Comparison of ENCODE assay signal across 8 mouse cellular contexts in genomic region chr7:109671581-109672471, GRCm38 (mm10). TPM values are rescaled to one million over a fixed set of nuclear protein-coding genes. Genes with fewer than 3 reads are reported as not detected.
DNase-seq lines count a peak whose midpoint lies in the region; ATAC-seq and TF ChIP-seq lines count a peak whose summit lies in the region.

No protein-coding gene starts in this region.

- in situ Hi-C loops in ES-E14 (cut with MboI; ENCODE audit: low sequenced_read_pairs in 2 of 2, unreplicated experiment in 2 of 2) = no loop called here

- H3K9me3 ChIP-seq in ES-E14 (ENCODE audit: control insufficient read depth, insufficient read depth, low read depth, low read length) = no peaks in the 10 kb centered on the region
- no peaks in the 10 kb centered on the region for H3K9me3 ChIP-seq in forebrain, postnatal 0 days (ENCODE audit: low read length)
- H3K9me3 ChIP-seq in liver, embryonic 15.5 days (replicated peaks) = no peaks in the 10 kb centered on the region
- H3K9me3 ChIP-seq in neural tube, embryonic 14.5 days (ENCODE audit: control insufficient read depth, low read length) = no peaks in the 10 kb centered on the region

- intact Hi-C loops in heart, postnatal 25 days (cut with DNase I) = loop anchor here (5.0 kb wide), 1 partner anchor 45 kb away; no protein-coding TSS in a partner anchor

- peak; percentile 92 for ATAC-seq in forebrain, postnatal 0 days
- peak; percentile 78 for ATAC-seq in liver, embryonic 15.5 days (ENCODE audit: insufficient read depth)
- ATAC-seq in neural tube, embryonic 14.5 days (ENCODE audit: low read depth) = peak; percentile 96

- H3K27me3 ChIP-seq in forebrain, postnatal 0 days (ENCODE audit: insufficient read depth, low read length) = no peaks in the 10 kb centered on the region
- peaks cover 29% of the 10 kb centered on the region for H3K27me3 ChIP-seq in liver, embryonic 15.5 days
- H3K27me3 ChIP-seq in neural tube, embryonic 14.5 days (ENCODE audit: control insufficient read depth, insufficient read depth, low read length) = no peaks in the 10 kb centered on the region; the same call in 1 of the 2 replicates

- no peaks in the 10 kb centered on the region for H3K36me3 ChIP-seq in ES-E14 (ENCODE audit: control insufficient read depth, insufficient read depth, low read length, poor library complexity, severe bottlenecking)
- no peaks in the 10 kb centered on the region for H3K36me3 ChIP-seq in forebrain, postnatal 0 days (ENCODE audit: insufficient read depth)
- no peaks in the 10 kb centered on the region for H3K36me3 ChIP-seq in liver, embryonic 15.5 days (replicated peaks)
- H3K36me3 ChIP-seq in neural tube, embryonic 14.5 days (ENCODE audit: control insufficient read depth, insufficient read depth, low read length) = no peaks in the 10 kb centered on the region

- H3K9ac ChIP-seq in ES-E14 (ENCODE audit: insufficient read depth, low read depth, low read length, poor library complexity, severe bottlenecking) = peak overlapping the region; percentile 66
- peak overlapping the region; percentile 62 for H3K9ac ChIP-seq in forebrain, postnatal 0 days
- peak overlapping the region; percentile 54 for H3K9ac ChIP-seq in liver, embryonic 15.5 days
- peak overlapping the region; percentile 63 for H3K9ac ChIP-seq in neural tube, embryonic 14.5 days (replicated peaks; ENCODE audit: low read depth, low read length)

- H3K4me3 ChIP-seq in ES-E14 (ENCODE audit: insufficient read depth in 1 of 2, low read depth in 1 of 2, low read length in 2 of 2, poor library complexity in 1 of 2, severe bottlenecking in 1 of 2) = peak overlapping the region; percentile 60 to 65
- peak overlapping the region; percentile 56 for H3K4me3 ChIP-seq in forebrain, postnatal 0 days (ENCODE audit: low read depth, low read length)
- peak overlapping the region; percentile 61 for H3K4me3 ChIP-seq in liver, embryonic 15.5 days (replicated peaks)
- H3K4me3 ChIP-seq in neural tube, embryonic 14.5 days (ENCODE audit: low read depth, low read length) = peak overlapping the region; percentile 53

- DNase-seq in ES-E14 (ENCODE audit: low read depth, low spot score) = peak; percentile 12
- peak; percentile 60 to 62 for DNase-seq in cerebellum, adult 18-20 months
- DNase-seq in forebrain, postnatal 0 days = peak; percentile 86
- peak; percentile 62 for DNase-seq in heart, postnatal 25 days (ENCODE audit: low spot score)
- peak; percentile 71 for DNase-seq in layer of hippocampus, adult 11-12 months (ENCODE audit: low spot score)
- peak; percentile 43 for DNase-seq in thymus, postnatal 14 days

- H3K4me2 ChIP-seq in forebrain, postnatal 0 days (ENCODE audit: low read depth) = peak overlapping the region; percentile 97
- peak overlapping the region; percentile 82 for H3K4me2 ChIP-seq in liver, embryonic 15.5 days
- H3K4me2 ChIP-seq in neural tube, embryonic 14.5 days (ENCODE audit: low read depth, low read length) = peak overlapping the region; percentile 97

- no peaks in the 10 kb centered on the region for H3K4me1 ChIP-seq in ES-E14 (ENCODE audit: control insufficient read depth in 2 of 2, insufficient read depth in 2 of 2, low read length in 2 of 2, poor library complexity in 1 of 2)
- H3K4me1 ChIP-seq in forebrain, postnatal 0 days (ENCODE audit: insufficient read depth) = no peaks in the 10 kb centered on the region; the same call in 1 of the 2 replicates
- peaks cover 12% of the 10 kb centered on the region; the same call in 1 of the 2 replicates for H3K4me1 ChIP-seq in liver, embryonic 15.5 days (replicated peaks)
- H3K4me1 ChIP-seq in neural tube, embryonic 14.5 days (ENCODE audit: control insufficient read depth, insufficient read depth, low read length) = no peaks in the 10 kb centered on the region

- no peak for TF ChIP-seq CTCF in forebrain, postnatal 0 days (IDR thresholded peaks at IDR 0.05; ENCODE audit: low read depth)

- WGBS in forebrain, postnatal 0 days = under 1% methylated on average over 39 of the region's 44 CpGs
- WGBS in liver, embryonic 15.5 days (ENCODE audit: insufficient replicate concordance) = 5% methylated on average over 43 of the region's 44 CpGs
- under 1% methylated on average over 34 of the region's 44 CpGs for WGBS in neural tube, embryonic 14.5 days

- no peak overlapping the region for H3K27ac ChIP-seq in ES-E14 (ENCODE audit: insufficient read depth, low read depth, low read length, poor library complexity, severe bottlenecking)
- peak overlapping the region; percentile 67; the same call in 1 of the 2 replicates for H3K27ac ChIP-seq in forebrain, postnatal 0 days (ENCODE audit: low read depth, low read length)
- peak overlapping the region; percentile 48; the same call in 1 of the 2 replicates for H3K27ac ChIP-seq in liver, embryonic 15.5 days (replicated peaks)
- H3K27ac ChIP-seq in neural tube, embryonic 14.5 days (ENCODE audit: low read depth, low read length) = peak overlapping the region; percentile 80

TF ChIP-seq in ES-E14, 5 proteins besides CTCF, POLR2A, EP300 and RAD21:
- TF ChIP-seq ZNF384 (IDR thresholded peaks at IDR 0.05; ENCODE audit: low read depth, low read length) (no peak), MAFK (IDR thresholded peaks at IDR 0.05; ENCODE audit: insufficient read depth, low read depth, low read length) (no peak), ZC3H11A (IDR thresholded peaks at IDR 0.05; ENCODE audit: borderline replicate concordance, low read depth, low read length) (no peak), HCFC1 (IDR thresholded peaks at IDR 0.05; ENCODE audit: borderline replicate concordance, insufficient read depth, low read length) (no peak), CHD2 (IDR thresholded peaks at IDR 0.05; ENCODE audit: low read depth, low read length) (no peak)

RNA-seq across cellular contexts. Expression of gene St5, which starts 31.6 kb away (rescaled TPM):
- 25.6 and 34.6 TPM in 2 replicates for total RNA-seq in ES-E14 (2012; rRNA removed)
- 8.5 and 18.0 TPM in 2 replicates for total RNA-seq in forebrain, postnatal 0 days (2014; rRNA removed)
- 11.6 and 12.3 TPM in 2 replicates for polyA plus RNA-seq in forebrain, postnatal 0 days (2015; fragmentation: Nextera tagmentation; extraction: Ambion mirVana)
- 10 to 100 TPM; 28.0 to 30.2 TPM for total RNA-seq in heart, postnatal 25 days (2021)
- polyA plus RNA-seq in liver, embryonic 15.5 days (2015; fragmentation: Nextera tagmentation; extraction: Ambion mirVana) = 20.1 and 24.8 TPM in 2 replicates
- 18.7 and 27.2 TPM in 2 replicates for polyA plus RNA-seq in neural tube, embryonic 14.5 days (2014; fragmentation: Nextera tagmentation; extraction: Ambion mirVana)

RNA-seq across cellular contexts. Expression of gene Akip1, which starts 31.7 kb away (rescaled TPM):
- total RNA-seq in ES-E14 (2012; rRNA removed) = 20.0 and 29.1 TPM in 2 replicates
- total RNA-seq in forebrain, postnatal 0 days (2014; rRNA removed) = 7.8 and 15.5 TPM in 2 replicates
- 14.3 and 17.5 TPM in 2 replicates for polyA plus RNA-seq in forebrain, postnatal 0 days (2015; fragmentation: Nextera tagmentation; extraction: Ambion mirVana)
- total RNA-seq in heart, postnatal 25 days (2021) = 10 to 100 TPM; 12.7 to 12.8 TPM
- polyA plus RNA-seq in liver, embryonic 15.5 days (2015; fragmentation: Nextera tagmentation; extraction: Ambion mirVana) = 32.7 and 36.1 TPM in 2 replicates
- 12.4 and 12.9 TPM in 2 replicates for polyA plus RNA-seq in neural tube, embryonic 14.5 days (2014; fragmentation: Nextera tagmentation; extraction: Ambion mirVana)

RNA-seq across cellular contexts. Expression of gene BC051019, which starts 51.8 kb away (rescaled TPM):
- total RNA-seq in ES-E14 (2012; rRNA removed) = 0.48 and 1.3 TPM in 2 replicates
- 0.33 and 0.46 TPM in 2 replicates for total RNA-seq in forebrain, postnatal 0 days (2014; rRNA removed)
- 1.1 and 1.4 TPM in 2 replicates for polyA plus RNA-seq in forebrain, postnatal 0 days (2015; fragmentation: Nextera tagmentation; extraction: Ambion mirVana)
- not detected for total RNA-seq in heart, postnatal 25 days (2021)
- polyA plus RNA-seq in liver, embryonic 15.5 days (2015; fragmentation: Nextera tagmentation; extraction: Ambion mirVana) = 0.07 TPM in 1 of 2 replicates, not detected in the other
- not detected in 2 replicates for polyA plus RNA-seq in neural tube, embryonic 14.5 days (2014; fragmentation: Nextera tagmentation; extraction: Ambion mirVana)

RNA-seq across cellular contexts. Expression of gene Ascl3, which starts 59.7 kb away (rescaled TPM):
- total RNA-seq in ES-E14 (2012; rRNA removed) = not detected in 2 replicates
- not detected in 2 replicates for total RNA-seq in forebrain, postnatal 0 days (2014; rRNA removed)
- polyA plus RNA-seq in forebrain, postnatal 0 days (2015; fragmentation: Nextera tagmentation; extraction: Ambion mirVana) = 0.29 TPM in 1 of 2 replicates, not detected in the other
- total RNA-seq in heart, postnatal 25 days (2021) = not detected
- not detected in 2 replicates for polyA plus RNA-seq in liver, embryonic 15.5 days (2015; fragmentation: Nextera tagmentation; extraction: Ambion mirVana)
- polyA plus RNA-seq in neural tube, embryonic 14.5 days (2014; fragmentation: Nextera tagmentation; extraction: Ambion mirVana) = 0.42 TPM in 1 of 2 replicates, not detected in the other

Comparison
In these comparisons a context has a peak if more than half of its experiments do, and no peak if none do; other contexts are left out.
1. DNase-seq: peak in every context shown above with its lines; median percentile 86 in forebrain, postnatal 0 days; 71 in layer of hippocampus, adult 11-12 months; 62 in heart, postnatal 25 days; 61 in cerebellum, adult 18-20 months; 43 in thymus, postnatal 14 days; 12 in ES-E14.